Mouse (Mus musculus) kidney, postnatal 14 days (tissue): ENCODE data around the gene Wfs1.
A peak's percentile ranks its signal among the peaks of the same experiment; 100 is the strongest.
"Not testable (repeated sequence)": the region's sequence is repeated elsewhere in the genome, so short reads cannot be mapped to it uniquely, and the experiment has no call there.

Experiments used
- DNase-seq: peaks from one replicate; pipeline ENCODE4 v3.0.0; 2022; ENCODE audit warnings: mixed read lengths

The Wfs1 gene

GRCm38 (mm10) chr5:36986617-36987016, 2.4 kb downstream of the Wfs1 start:
- DNase-seq: no peak

GRCm38 (mm10) chr5:36982271-36982670, 6.7 kb downstream of the Wfs1 start:
- no peak for DNase-seq

- no peak for DNase-seq
These were observed 9.4 kb downstream of the Wfs1 start for GRCm38 (mm10) chr5:36979631-36980030.

- DNase-seq: no peak
These were observed 10.0 kb downstream of the Wfs1 start for GRCm38 (mm10) chr5:36979001-36979400.

- DNase-seq: peak; percentile 21
These were observed 11.2 kb downstream of the Wfs1 start for GRCm38 (mm10) chr5:36977809-36978208.

GRCm38 (mm10) chr5:36975336-36975735, 13.7 kb downstream of the Wfs1 start:
- no peak for DNase-seq

- no peak for DNase-seq
These were observed 17.4 kb downstream of the Wfs1 start for GRCm38 (mm10) chr5:36971587-36971986.

GRCm38 (mm10) chr5:36960501-36960900, 28.5 kb downstream of the Wfs1 start:
- no peak for DNase-seq

GRCm38 (mm10) chr5:36958837-36959236, 30.2 kb downstream of the Wfs1 start:
- DNase-seq: peak; percentile 72

- DNase-seq: no peak
These were observed 33.6 kb downstream of the Wfs1 start for GRCm38 (mm10) chr5:36955366-36955765.

GRCm38 (mm10) chr5:36952311-36952710, 36.7 kb downstream of the Wfs1 start:
- no peak for DNase-seq

GRCm38 (mm10) chr5:36950871-36951270, 38.1 kb downstream of the Wfs1 start:
- no peak for DNase-seq

- DNase-seq: peak; percentile 75
These were observed 40.2 kb downstream of the Wfs1 start for GRCm38 (mm10) chr5:36948831-36949230.

GRCm38 (mm10) chr5:36946445-36946844, 42.6 kb downstream of the Wfs1 start:
- peak; percentile 36 for DNase-seq

- DNase-seq: no peak
These were observed 43.3 kb downstream of the Wfs1 start for GRCm38 (mm10) chr5:36945713-36946112.

- no peak for DNase-seq
These were observed 43.8 kb downstream of the Wfs1 start for GRCm38 (mm10) chr5:36945102-36945701.

- DNase-seq: no peak
These were observed 44.5 kb downstream of the Wfs1 start for GRCm38 (mm10) chr5:36944552-36944951.

GRCm38 (mm10) chr5:36942446-36942845, 46.6 kb downstream of the Wfs1 start:
- DNase-seq: no peak

GRCm38 (mm10) chr5:36938991-36939390, 50.0 kb downstream of the Wfs1 start:
- not testable (repeated sequence) for DNase-seq

GRCm38 (mm10) chr5:36938021-36938420, 51.0 kb downstream of the Wfs1 start:
- no peak for DNase-seq

- DNase-seq: no peak
These were observed 52.5 kb downstream of the Wfs1 start for GRCm38 (mm10) chr5:36936548-36936947.

- no peak for DNase-seq
These were observed 53.2 kb downstream of the Wfs1 start for GRCm38 (mm10) chr5:36935486-36936473.

- DNase-seq: no peak
These were observed 55.6 kb downstream of the Wfs1 start for GRCm38 (mm10) chr5:36933383-36933782.

- DNase-seq: no peak
These were observed 59.6 kb downstream of the Wfs1 start for GRCm38 (mm10) chr5:36929376-36929775.
